Mouse (Mus musculus) layer of hippocampus, adult 2 months (tissue): ENCODE measurements around the gene Krtap6-2. TPM values are rescaled to one million over a fixed set of nuclear protein-coding genes. Genes with fewer than 3 reads are reported as not detected.

Source experiments
- DNase-seq, 2 experiments: peaks; one replicate each; pipeline ENCODE4 v3.0.0; 2022; ENCODE audit warnings: low spot score in 2 of 2
- H3K27ac ChIP-seq: fragments of 200-600 bp; 2 replicates; pipeline ENCODE4 v1.8.1; 2022
- H3K4me3 ChIP-seq: fragments of 200-600 bp; 2 replicates; pipeline ENCODE4 v1.8.1; 2022; ENCODE audit warnings: mild to moderate bottlenecking
- CTCF ChIP-seq: fragments of 200-600 bp; conservative IDR thresholded peaks from 2 replicates; pipeline ENCODE4 v1.8.1; 2022; ENCODE audit warnings: antibody characterized with exemption, mild to moderate bottlenecking, moderate library complexity
- long read RNA-seq, 2 experiments: library from polyadenylated mRNA; stranded (forward); transcript quantifications; one replicate each; pipeline ENCODE4 v2.0.0; 2021; ENCODE audit warnings: borderline mapping rate in 2 of 2
- total RNA-seq, 2 experiments: library from RNA; stranded (reverse); gene quantifications; 2 replicates each; pipeline ENCODE4 v1.2.3; 2021

The Krtap6-2 gene
- not detected for total RNA-seq
- long read RNA-seq, experiment 1: 0 reads
- long read RNA-seq, experiment 2: 0 reads

DNA sequence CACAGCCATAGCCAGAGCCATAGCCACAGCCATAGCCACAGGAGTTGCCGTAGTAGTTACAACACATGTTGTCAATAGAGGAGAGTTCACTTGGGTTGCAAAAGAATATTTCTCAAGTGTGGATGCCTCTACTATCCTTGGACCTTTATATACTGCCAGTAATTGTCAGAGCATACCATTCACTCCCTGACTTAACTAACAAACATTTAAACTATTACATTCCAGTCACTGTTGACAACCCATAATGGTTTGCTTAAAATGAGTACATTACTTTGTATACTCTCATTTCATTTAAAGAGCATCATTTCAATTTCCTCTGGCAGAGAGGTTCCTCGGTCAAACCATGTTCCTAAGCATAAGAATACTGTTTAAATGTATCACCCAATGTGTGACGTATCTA lies at the start of gene Krtap6-2:
Gene Krtap6-2, minus strand, starts transcription at position 101 of the 400 bp plus-strand sequence.
- no peak for TF ChIP-seq CTCF

DNA sequence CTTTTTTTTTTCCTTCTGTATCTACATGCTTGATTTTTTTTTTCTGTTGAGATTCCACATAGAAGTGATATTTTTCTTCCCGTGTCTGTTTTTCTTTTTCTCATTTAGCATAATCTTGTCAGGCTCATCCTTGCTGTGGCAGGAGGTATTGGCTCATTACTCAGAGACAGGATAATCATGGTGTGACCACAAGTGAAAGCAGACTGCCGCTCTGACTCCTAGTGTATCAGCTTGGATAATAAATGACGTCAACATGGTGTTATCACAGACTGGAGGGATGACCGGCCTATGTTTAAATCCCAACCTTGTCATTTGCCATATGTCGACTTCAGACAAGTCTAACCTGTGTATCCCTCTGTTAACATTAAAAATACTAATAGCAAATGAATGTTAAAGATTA lies 41.3 kb upstream of the Krtap6-2 start:
- TF ChIP-seq CTCF: no peak
- DNase-seq: no peak
- Histone ChIP-seq H3K27ac (no peak overlapping the region), H3K4me3 (no peak overlapping the region)

More for the DNA sequence above, at the start of gene Krtap6-2:
- H3K27ac ChIP-seq: no peak within 1 kb of the TSS
- DNase-seq: no peak
- H3K4me3 ChIP-seq: no peak within 1 kb of the TSS

DNA sequence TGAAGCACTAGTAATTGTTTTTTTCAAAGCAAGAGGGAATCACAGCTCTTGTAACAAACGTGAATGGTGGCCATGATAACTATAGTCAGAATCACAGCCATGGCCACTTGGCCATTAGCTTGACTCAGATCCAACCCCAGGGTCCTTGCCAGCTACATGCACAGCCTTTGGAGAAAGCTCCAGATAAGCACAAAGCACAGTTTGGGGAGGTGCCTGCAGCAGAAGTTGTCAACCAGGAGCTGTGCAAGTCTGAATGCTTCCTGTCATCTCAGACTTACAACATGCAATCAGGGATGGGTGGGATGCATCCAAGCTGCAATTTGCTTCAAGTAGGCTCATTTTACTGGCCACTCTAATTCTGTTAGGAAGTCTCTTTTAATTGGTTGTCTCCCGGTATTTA lies 9.7 kb upstream of the Krtap6-2 start:
- no peak overlapping the region for H3K4me3 ChIP-seq
- TF ChIP-seq CTCF: no peak
- no peak overlapping the region for H3K27ac ChIP-seq
- DNase-seq: no peak

DNA sequence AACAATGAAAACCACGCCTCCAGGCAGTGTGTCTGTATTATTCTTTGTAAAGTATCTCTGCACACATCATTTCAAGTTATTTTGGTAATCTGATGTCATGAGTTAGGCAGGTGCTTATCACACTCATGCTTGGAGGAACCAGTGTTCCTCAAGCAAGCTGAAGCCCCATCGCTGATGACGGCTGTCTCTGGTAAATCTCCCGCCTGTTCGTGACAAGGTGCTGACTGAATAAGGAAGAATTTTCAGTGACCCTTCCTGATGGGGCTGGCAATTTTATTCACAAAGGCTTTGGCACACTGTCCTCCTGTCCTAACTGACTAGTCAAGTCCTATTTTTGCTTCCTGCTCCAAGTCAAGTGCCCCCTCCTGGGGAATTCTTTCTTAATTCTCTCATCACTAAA lies 5.4 kb upstream of the Krtap6-2 start:
- no peak overlapping the region for H3K4me3 ChIP-seq
- TF ChIP-seq CTCF: no peak
- DNase-seq: no peak

DNA sequence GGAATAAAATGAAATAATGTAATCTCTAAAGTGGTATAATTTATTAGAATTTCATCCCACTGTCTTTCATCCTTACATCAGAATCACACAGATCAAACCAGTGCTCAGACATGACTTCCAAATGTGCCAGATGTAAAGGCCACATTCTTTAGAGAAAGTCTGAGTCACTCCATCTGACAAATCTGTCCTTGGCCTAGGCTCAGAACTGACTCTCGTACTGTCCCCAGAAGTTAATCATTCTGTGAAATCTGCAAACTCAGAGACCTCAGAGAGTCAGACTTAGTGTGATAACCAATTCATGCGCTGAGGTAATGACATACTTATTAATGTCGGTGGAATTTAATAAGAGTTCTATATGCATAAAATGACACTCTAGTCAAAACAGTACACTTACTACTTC lies 3.6 kb downstream of the Krtap6-2 start:
- Histone ChIP-seq H3K4me3 (no peak overlapping the region), H3K27ac (no peak overlapping the region)
- TF ChIP-seq CTCF: no peak
- DNase-seq: no peak

More for the DNA sequence above, 5.4 kb upstream of the Krtap6-2 start:
- no peak overlapping the region for H3K27ac ChIP-seq

DNA sequence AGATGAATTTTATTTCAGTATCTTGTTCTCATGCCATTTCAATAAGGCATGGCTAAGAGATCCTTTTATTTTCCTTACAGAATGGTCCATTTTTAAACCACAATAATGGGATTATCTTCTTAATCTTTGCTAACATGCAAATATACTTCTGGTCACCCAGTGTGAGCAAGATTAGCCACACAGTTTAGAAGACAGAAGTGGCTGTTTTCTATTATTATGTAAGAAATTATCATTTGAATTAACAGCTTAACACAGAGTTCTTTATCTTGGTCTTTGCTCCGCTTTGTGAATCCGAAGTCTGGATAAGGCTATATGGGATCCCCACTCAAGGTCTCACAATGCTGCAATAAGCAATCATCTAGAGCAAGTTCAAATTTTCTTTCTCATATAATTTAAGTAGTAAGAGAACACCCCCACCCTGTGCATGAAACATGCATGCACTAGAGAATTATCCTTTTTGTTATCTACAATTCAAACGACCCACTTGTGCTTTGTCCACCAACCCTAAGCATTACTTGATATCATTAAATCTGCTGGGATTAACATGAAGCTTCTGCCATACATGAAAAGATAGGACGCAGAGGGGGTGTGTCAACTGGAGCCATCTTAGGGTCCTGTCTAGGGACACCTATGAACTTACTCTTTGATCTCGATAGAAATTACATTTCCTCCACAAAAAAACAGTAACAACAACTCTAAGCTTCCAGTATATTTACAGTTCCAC lies 9.4 kb downstream of the Krtap6-2 start:
- TF ChIP-seq CTCF: no peak
- DNase-seq: no peak
- Histone ChIP-seq H3K4me3 (no peak overlapping the region), H3K27ac (no peak overlapping the region)

DNA sequence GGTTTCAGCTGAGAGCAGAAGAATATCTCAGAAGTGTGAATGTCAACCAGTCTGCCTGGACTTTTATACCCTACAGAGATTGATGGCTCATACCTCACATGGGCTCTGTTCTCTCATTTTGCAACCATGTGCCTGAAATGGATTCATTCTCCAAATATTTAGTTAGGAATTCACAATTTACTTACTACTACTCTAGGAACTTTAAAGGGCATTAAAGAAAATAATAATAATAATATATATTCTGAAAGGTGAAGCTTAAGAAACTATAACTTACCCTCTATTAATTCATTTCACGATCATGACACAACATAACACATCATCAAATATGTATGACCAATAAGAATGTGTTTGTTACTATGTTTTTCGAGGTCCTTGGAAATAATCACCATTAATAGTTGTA lies 16.1 kb downstream of the Krtap6-2 start, which contains the start of gene Krtap21-1:
Gene Krtap21-1, minus strand, starts transcription at position 101 of the 400 bp plus-strand sequence.
- no peak within 1 kb of the TSS for H3K4me3 ChIP-seq
- TF ChIP-seq CTCF: no peak
- no peak within 1 kb of the TSS for H3K27ac ChIP-seq
- DNase-seq: no peak

DNA sequence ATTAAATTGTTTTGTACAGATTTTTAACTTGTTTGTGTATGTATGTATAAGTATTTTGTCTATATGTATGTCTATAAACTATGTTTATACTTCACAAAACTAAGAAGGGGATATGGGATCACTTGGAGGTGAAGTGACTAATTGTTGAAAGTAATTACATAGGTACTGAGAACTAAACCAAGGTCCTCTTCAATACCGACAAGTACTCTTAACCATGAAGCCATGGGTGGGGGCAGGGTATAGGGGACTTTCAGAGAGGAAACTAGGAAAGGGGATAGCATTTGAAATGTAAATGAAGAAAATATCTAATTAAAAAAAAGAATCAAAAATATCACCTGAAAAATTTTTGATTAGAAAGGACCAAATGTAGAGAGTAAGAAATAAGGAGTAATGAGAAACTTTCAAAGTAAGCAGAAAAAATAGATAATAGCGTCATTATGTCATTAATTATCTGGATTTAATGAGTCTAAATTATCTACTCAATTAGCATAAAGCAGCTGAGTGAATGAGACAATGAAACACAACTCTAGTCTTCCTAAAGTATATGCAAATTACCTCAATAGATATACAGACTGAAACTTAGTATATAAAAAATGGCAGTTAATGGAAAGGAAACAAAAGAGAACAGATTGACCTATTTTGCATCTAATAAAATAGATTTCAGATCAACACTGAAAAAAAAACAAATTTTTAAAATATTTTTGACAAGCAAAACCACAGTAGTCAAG lies 47.0 kb downstream of the Krtap6-2 start:
- no peak for TF ChIP-seq CTCF
- DNase-seq: no peak
- Histone ChIP-seq H3K27ac (no peak overlapping the region), H3K4me3 (no peak overlapping the region)

Other genes starting within 250 kb of the Krtap6-2 start
- gene 1110057P08Rik, start 245.4 kb downstream of the Krtap6-2 start, total RNA-seq: not detected
- gene Krtap20-2, start 214.2 kb downstream of the Krtap6-2 start, total RNA-seq: not detected
- gene Krtap21-1, start 16.2 kb downstream of the Krtap6-2 start, total RNA-seq: not detected
- gene Krtap8-1, start 67.8 kb upstream of the Krtap6-2 start, total RNA-seq: not detected
- not detected for gene Krtap7-1, start 88.2 kb upstream of the Krtap6-2 start, total RNA-seq
- not detected for gene Krtap11-1, start 151.1 kb upstream of the Krtap6-2 start, total RNA-seq